Mouse (Mus musculus) urinary bladder, postnatal 36 days (tissue): Measurements from ENCODE around the gene Eid3.

Source experiments
- DNase-seq, 2 experiments: peaks; one replicate each; pipeline ENCODE4 v3.0.0; 2022; ENCODE audit warnings: low spot score in 2 of 2, mixed read lengths in 1 of 2

Eid3 gene

DNA sequence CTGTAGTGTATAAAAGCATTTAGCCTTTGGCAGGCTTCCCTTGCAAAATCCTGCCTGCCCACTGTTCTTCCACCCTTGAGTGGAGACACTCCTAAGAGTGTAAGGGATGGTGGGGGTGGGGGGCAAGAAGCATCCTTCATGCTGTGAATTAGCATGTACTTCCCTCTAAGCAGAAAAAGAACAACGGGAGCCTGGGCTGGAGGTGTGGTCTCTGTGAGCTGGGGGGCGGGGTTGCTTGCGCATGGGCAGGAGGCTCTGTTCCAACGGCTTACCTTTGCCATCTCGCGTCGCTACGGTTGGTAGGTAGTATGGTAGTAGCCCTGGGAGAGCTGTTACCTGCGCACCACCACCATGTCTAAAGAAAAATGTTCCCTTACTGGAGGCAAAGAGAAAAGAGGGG, at the start of gene Eid3:
Eid3 (plus strand) TSS at position 271 of the 400 bp plus-strand sequence.
- DNase-seq: no peak

DNA sequence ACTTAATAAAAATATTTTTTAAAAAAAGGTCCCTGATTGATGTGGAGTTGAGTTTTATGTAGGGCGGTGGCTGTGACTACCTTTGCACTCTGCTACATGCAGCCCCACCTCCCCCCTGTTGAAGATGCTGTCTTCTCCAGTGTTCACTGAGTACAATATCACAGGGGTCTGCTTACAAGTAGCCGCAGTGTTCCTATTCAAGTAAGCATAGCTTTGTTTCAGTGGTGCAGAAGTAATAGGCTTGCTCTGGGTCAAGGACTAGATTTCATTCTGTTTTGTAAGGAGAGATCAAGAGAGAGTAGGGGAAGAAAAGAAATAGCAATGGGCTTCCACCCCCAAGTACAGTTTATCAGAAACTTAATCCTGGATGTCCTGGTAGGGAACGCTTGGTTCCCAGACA, 48.9 kb upstream of the Eid3 start:
- no peak for DNase-seq

DNA sequence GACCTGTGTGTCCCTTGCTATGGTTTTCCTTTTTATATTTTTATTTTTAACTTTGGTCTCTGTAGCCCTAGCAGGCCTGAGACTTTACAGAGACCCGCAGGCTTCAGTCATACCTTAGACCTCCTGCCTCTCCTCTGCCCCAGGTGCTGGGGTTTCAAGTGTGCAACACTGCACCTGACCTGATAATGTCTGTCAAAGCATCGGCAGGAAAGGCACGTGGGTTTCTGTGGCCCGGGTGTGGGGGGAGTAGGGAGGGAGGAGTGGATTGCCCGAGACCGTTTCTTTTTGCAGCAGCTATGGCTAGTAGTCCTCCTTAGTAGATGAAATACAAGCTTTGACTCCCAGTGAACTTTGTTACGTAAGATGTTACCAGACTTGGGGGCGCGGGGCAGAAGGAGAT, 48.5 kb upstream of the Eid3 start:
- no peak for DNase-seq

DNA sequence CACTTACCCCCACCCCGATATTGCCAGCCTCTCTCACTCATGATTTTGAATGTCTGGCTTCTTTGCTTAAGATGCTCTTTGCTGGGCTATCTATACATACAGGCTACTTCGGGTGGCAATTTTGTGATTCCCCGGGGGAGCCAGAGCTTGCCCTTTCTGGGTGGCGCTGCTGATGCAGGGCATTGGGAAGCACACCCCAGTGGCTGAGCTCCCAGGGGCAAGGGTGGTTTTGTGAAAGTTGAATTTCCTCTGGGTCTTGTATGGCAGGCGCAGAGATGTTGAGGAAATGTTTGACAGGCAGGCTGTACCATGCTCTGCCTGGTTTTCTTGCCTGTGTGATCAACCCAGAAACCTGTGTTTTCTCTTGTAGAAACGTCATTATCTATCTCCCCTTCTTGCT, 47.8 kb upstream of the Eid3 start:
- no peak for DNase-seq

DNA sequence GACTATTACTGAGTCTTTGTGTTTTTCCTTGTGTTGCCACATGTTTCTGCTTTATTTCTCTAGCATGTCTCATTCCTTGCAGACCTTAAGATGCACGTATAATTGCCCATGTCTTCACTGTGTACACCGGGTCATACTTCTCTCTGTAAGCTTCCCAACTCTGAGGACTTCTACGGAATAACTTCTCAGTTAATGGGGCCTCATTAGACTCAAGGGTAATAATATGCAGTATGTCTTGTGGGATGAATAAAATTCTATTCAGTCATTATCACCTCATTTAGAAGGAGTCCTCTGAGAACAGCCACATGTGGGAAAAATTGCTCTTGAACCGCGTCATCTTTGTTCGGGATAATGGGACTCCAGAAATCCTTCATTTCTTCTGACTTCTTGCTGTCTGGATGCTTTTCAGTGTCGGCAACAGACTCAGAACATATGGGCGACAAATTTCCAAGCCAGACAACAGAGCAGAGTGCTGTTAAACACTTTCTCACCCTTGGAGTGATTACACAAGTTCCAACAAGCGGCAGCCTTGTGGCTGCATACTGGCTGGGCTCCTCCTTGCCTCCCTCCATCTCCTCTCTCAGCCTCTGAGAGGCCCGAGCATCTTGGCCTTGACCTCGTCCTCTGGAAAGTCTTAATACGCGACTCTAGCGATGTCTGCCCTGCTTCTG, 43.2 kb upstream of the Eid3 start:
- DNase-seq: no peak

DNA sequence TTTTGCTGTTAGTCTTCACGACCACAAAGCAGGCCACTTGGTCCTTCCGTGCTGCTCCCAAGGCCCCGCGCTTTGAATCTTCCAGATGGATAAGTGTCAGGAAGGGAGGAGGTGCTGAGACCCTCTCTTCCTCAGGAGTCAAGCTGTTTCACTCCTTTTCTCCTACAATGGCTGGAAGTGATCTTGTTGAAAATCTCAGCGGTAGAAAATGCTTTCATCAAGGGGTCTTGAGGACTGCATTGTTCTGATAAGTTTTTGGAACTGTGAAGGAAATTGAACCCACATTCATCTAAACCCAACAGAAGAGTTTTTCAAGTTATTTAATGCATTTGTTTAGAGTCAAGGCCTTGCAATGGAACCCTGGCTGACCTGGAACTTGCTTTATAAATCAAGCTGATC, 42.6 kb upstream of the Eid3 start:
- no peak for DNase-seq

DNA sequence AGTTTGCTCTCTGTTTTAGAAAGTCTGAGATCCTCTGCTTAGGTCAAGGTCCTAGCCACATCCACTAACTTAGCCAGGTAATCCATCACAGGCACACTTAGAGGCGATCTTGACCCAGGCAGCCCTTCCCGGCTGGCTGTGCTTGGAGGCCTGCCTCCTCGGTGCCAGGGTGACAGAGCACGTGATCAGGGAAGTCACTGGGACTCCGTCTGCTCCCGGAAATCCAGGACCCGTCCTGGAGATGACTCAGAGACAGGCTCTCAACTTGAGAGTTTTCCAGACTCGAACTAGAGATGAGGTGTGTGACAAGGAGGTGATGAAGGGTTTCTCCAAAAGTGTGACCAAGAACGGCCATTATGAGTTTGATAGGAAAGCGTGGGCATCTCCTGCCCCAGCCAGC, 41.9 kb upstream of the Eid3 start:
- DNase-seq: no peak

DNA sequence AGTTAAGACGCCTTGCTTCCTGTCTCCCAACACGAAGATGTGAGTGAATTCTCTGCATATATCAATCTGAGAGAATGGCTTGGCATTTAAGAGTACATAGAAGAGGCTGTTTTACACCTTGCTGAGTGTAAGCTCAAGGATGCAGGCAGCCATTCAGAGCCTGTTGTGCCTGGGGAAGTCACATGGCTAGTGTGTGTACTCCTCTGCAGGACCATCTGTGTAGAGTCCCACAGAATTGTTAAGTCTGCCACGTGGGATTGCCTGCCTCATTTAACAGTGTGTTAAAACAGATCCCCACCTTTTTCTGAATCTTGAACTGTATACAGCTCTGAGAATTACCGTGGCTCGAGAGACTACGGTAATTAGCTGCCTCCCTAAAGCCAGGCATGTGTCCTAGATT, 39.9 kb upstream of the Eid3 start:
- DNase-seq: no peak

DNA sequence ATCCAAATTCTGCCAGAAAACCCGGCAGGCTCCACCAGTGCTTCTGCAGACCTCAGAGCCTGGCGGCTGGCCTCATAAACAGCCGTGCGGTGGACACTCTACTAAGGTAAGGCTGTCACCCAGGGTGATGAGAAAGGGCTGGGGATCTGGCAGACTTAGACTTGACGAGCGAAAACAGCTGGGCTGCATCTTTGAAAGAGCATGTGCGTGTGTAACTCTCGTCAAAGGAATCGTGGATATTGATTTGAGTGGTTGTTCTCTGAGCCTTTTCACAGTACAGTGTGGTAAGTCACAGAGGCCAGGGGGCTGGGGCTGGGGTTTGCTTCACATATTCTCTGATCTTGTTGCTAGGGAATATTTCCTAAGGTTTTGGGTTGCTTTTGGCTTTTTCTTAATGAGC, 32.5 kb upstream of the Eid3 start, which contains the start of gene Txnrd1:
Txnrd1 (plus strand) TSS at position 26 of the 400 bp plus-strand sequence.
- DNase-seq: no peak

DNA sequence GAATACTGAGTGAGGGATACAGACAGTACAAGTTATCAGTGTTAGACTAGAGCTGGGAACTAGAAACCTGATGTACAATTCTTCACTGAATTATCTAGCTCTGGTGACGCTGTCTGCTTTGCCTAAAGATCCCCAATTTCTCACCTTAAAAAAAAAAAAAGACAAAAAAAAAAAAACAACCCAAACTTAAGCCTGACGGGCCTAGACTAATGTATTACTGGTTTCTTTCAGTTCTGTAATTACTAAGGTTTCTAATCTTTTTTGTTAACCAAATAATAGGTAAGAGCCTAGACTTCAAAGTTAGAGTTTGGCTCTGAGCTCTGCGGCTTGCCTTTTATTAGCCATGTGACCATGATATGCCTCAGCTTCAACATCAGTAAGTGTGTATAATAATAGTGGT, 30.5 kb upstream of the Eid3 start:
- DNase-seq: no peak

DNA sequence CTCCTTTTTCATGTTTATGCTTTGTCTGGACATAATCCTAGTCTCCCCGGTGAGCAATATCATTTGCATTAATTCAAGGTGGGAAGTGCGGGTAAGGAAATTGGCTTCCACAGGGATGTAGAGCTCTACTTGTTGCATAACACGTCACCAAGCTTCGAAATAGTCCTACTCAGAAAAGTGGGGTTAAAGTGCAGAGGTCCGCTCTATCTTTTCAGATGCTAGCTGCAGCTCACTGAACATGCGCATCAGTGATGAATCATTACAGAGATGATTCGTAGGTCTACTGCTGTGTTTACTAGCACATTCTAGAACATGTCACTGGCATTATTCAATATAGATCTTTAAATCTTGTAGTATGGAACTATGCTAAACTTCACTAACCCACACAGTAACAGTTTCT, 28.0 kb upstream of the Eid3 start:
- DNase-seq: no peak

DNA sequence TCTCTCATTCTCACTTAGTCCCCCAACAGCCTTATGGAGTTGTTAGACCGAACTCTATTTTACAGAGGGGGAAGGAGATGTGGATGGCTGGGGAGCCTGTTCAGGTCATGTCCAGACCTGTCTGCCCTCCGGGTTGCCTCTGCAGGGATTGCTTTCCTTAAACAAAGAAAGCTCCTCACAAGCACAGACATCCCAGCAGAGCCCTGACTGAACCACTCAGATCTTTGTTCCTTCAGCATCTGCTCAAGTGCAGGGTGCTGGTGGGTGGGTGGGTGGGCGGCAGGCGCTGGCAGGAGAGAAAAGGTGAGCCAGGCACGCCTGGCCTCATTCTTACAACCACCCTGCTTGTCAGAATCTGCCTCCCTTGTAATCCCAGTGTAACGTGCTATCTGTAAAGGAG, 22.3 kb upstream of the Eid3 start:
- peak in 1 of 2 experiments; percentile 26 for DNase-seq

DNA sequence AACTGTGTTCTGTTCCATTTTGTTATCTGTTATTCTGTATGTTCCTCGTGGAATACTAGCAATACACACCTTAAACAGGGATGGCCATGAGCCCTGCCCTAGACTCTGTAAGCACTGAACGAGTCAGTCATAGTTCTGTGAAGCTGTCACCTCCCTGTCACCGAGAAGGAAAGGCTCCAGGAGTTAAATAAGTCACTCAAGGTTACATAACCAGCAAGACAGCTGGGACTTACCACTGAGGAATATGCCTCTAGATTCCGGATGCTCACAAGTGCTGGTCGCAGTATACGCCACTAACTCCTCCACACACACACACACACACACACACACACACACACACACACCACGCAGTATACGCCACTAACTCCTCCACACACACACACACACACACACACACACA, 21.7 kb upstream of the Eid3 start:
- DNase-seq: no peak

DNA sequence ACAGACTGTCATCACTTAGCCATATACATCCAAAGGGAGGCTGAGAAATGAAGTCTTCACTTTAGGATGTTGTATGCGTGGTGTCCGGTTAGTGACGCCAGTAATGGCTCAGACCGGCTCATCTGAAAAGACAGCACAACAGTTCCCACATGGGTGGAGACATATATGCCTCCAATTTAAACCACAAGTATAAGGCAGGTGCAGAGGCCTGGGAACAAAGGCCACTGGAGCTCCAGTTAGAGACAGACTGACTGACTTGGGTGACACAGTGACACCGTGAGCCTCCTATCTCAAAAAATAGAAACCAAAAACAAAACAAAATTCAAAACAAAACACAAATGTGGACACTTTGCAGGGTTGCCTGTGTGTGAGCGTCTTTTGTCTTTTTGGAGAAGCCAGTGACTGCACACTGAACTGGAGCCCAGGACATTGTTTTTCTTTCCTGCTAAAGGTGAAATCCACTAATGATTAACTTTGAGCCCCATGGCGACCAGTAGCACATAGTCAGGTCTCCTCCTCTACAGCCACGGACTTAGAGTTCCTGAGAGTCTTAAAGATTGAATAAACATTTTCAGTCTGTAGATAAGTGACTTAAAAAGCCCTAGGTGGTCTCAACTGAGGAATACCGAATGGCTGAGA, 18.5 kb upstream of the Eid3 start:
- DNase-seq: no peak

DNA sequence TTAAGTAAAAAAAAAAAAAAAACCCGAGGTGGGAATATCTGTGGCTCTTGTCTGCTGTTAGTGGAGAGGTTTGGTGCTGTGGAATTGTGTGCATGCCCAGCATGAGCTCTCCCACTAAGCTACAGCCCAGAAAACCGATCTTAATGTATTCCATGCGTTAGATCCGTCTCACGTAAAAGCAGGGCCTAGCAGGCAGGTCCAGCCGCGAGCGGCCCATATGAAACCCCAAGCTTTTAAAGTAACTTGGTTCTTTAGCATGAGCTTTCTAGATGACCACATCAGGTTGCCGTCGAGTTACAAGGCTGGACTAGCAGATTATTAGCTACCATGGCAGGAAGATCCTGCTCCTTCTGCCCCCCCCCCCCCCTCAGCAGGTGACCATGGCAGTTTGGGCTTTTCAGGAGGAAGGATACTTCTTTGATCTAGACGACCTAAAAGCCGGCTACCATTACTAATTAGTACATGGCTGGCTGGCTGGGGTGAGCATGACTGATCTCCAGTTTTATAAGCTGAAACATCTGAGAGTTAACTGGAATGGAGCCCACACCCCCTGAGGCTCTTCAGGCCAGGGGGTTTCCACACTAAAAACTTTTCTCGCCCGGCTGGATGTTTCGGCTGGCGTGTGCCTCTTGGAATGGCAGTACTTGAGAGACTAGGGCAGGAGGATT, 16.6 kb upstream of the Eid3 start:
- DNase-seq: no peak

DNA sequence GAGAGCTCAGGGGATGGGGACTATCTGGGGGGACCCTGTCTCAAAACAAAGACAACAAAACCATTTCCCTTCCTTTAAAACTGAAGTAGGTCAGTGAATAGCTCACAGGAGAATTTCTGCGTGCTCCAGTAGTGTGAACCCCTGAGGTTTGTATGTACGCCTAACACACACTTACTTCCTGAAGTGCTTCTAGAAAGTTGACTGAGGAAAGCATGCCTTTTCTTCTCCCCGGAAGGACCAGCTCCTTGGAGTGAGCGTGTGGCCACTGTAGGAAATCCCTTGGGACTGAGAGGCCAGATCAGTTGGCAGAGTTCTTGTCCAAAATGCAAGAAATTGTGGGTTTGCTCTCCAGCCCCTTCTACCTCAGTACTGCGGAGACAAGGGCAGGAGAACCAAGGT, 16.1 kb upstream of the Eid3 start:
- DNase-seq: no peak

DNA sequence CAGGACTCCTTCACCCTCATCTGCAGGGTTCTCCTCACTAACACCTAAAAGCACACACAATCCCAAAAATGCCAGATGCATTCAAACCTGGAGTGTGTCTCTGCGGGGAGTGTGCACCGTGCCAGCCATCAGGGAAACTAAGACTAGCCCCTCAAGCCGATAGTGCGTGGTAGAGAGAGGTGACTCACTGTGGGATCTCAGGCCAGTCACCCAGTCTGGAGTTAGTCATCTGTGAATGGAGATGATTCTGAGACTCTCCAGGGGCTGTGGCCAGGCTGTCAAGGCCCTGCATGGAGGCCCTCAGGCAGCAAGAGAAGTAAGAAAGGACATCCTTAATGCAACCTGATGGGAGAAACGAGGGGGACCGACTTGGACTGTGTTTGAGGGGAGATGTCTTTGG, 14.7 kb upstream of the Eid3 start:
- no peak for DNase-seq

DNA sequence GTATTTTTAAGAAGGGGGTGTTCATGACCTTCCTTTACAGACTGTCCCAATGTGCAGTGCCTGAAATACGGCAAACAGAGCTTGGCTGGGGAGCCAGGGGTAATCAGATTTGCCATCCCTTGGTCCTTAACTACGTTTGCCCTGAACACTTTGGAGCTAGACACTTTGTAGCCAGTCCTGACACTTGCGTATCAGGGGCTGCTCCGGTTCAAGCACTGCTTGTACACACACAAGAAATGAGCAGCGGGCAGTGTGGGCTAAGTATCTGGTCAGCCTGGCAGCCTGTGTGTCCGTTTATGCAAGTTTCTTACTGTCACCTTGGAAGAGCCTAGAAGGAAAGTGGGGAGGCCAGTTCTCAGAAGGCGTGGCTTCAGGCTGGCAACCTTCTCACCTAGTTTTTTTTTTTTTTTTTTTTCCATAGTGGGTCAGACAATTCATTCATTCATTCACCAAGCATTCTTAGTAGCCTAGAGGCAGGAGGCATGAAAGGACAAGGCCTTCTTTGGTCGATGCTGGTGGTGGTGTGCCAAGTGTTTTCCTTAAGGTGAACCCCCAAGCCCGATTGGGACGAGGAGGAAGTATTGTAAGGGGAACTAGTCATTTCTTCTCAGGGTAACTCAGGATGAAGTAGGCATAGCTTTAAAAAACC, 8.3 kb upstream of the Eid3 start:
- no peak for DNase-seq

DNA sequence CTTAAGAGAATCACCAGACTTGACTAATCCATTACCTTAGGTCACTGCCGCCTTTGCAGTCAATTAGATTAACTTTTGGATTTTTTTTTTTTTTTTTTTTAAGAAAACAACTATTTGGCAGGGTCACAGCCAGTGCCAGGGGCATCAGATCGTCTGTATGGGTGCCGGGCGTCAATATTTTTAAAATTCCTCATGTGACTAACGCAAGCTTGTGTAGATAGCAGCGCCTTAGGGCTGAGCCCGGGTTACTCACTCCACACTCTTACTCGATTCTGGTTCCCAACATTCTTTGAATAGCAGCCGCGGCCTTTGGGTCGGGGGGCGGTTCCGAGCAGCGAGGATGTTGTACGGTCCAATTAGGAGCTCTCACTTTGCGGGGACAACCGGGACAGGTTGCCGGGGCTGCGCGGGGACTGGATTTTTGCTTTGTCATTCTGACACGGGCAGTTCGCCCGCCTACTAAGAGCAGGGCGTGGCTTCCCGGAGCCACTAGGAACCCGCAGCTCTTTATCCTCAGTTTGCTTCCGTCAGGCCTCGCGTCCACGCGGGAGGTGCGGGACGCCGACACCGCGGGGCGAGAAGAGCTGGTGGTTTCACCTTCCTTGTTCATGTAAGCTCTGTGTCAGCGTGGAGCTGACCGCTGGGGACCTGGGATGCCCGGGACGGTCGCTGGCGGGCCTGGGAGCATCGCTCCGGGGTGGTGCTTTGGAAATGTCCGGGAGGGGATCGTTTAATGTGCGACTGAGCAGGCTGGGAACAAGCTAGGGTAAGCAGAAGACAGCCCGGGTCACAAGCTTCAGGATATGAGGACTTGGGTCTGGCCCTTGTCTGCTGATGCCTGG, 7.5 kb upstream of the Eid3 start:
- DNase-seq: peak; percentile 88 to 92

DNA sequence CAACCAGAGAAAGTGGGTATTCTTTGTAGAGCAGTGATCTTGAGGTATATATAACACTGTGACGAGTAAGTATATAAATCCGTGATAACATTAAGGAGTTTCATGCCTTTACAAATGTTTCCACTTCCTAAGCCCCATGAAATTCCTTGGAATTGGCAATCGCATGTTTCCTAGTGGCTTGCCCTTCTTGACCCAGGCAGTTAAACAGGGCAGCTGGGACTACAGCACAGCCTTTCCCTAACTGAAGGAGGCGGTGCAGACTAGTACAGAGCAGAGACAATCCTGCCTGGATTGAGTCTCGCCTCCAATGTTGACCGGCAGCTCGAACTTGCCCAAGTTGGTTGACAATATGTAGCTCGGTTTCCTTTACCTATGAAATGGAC, 6.9 kb upstream of the Eid3 start:
- DNase-seq: peak; percentile 24 to 29

DNA sequence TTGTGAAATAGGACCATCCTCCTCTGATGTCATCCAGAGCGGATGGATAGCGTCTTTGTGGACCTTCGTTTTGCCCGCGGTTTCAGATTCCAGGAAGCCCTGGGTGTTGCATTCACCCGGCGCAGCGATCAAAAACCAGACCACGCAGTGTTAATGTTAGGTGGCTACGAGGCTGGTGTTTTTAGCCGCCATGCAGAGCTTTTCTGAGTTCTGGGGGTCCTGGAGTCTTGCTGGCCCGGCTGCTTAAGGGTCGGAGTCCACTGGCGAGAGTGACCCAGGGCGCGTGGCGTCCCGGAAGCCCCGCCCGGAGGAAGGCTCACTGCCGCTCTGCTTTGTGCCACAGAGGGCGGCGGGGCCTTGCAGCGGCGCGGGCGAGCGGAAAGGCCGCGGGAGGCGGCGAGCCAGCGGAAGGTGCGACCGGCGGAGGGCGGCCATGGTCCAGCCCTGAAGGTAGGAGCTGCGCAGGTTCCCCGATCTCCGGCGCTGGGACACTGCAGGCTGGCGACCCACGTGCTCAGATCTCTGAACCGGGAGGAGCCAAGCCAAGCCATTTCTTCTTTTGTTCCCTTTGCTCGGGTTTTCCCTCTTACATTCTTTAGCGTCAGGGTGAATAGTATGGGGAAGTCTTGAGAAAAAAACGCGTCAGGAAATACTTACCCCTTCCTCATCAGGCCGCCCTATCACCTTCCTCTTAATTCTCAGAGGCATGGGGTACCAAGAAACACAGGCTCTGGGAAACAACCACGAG, 6.1 kb upstream of the Eid3 start:
- peak; percentile 66 to 68 for DNase-seq
